Mouse (Mus musculus) megakaryocyte, adult 5-6 weeks (primary cell): ENCODE measurements at regions not wholly inside any gene's neighbourhood (a gene's known extent, or its start where the extent isn't known, plus 50 kb on each side); places are given as distances from the start of the nearest gene placed in this dataset.

Experiments used
- ATAC-seq: 2 replicates; pipeline ENCODE4 v1.8.0; 2016; ENCODE audit warnings: mild to moderate bottlenecking, inconsistent platforms; ENCODE audit not compliant: poor library complexity, severe bottlenecking

DNA sequence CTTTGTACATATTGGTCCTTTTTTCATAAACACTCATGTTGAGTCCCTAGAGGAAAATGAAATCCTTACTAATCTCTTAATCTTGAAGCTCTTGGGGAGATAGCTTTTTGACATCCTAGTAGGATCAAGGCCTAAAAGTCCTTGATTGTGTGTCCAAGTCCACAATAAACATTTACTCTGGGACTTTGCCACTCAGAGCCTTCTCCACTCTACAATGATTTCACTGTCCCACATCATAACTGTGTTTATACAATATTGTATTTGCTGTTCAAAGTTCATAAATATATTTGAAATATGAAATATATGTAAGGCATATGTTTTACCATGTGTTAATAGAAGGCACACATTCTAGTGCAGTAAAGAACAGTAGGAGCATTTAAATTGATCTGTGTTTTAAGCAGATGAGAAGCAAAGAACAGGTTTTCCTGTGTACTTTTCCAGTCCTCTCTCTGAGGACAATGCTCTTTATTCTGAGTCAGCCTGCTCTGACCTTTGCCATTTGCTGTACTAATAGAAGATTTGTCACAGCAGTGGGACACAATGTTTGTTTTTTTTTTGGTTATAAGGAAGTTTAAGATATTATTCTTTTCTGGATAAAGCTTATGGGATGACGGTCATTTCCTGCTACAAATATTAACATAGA is 130.7 kb upstream of the Gprin3 start:
- no peak for ATAC-seq

- no peak for ATAC-seq
These were observed 110.9 kb upstream of the Gprin3 start for GRCm38 (mm10) chr6:59537025-59537424.

GRCm38 (mm10) chr6:59524940-59525265 is 98.8 kb upstream of the Gprin3 start:
- ATAC-seq, result no peak

DNA sequence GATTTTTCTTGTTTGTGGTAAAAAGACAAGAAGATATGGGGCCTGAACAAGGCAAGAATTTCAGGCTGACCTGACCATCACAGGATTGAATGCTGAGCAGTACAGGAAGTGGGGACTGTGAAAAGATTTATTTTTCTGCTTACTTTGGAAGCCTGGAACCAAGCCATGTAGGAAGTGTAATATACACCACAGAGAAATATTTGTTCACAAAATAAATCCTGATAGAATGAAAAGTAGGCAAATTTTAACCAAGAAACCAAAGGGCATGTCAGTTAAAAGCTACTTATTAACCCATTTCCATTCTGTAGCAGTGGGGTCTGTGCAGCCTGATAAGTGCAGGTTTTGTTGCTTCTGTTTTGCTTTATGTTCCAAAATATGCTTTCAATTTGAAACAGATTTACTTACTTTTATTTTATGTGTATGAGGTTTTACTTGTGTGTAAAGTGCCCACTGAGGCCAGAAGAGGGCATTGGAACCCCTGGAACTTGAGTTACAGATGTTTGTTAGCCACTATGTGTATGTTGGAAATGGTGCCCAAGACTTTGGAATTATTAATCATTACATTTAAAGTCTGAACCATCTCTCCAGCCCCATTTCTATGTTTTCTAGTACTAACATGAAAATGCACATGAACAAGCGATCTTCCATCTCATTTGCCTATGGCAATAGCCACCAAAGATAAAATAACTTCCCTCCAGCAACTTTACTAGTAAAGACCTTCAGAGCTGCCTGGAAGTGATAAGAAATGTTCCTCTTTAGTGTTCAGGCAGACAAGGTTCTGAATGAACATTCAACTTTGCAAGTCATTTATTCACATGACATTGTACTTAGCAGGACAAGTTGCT is 98.2 kb upstream of the Gprin3 start:
- no peak for ATAC-seq

- ATAC-seq, result no peak
These were observed 96.9 kb upstream of the Gprin3 start for GRCm38 (mm10) chr6:59522960-59523359.

DNA sequence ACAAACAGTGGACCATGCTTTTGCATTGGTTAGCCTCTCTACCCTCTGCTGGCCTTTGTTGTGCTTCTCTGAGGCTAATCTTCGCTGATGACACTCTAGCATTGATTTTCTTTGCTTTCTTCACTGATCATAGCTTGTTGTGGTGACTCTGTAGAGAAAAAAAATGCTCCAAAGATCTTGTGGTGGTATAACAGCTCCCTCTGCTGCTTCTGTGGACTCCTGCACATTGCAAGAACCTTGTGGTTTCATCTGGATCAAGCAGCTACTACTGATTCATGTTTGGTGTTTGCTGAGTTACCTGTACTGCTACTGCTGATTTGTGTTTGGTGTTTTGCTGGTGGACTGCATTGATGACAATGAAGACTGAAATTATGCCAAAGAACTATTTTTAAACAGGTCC is 74.7 kb upstream of the Gprin3 start:
- no peak for ATAC-seq

DNA sequence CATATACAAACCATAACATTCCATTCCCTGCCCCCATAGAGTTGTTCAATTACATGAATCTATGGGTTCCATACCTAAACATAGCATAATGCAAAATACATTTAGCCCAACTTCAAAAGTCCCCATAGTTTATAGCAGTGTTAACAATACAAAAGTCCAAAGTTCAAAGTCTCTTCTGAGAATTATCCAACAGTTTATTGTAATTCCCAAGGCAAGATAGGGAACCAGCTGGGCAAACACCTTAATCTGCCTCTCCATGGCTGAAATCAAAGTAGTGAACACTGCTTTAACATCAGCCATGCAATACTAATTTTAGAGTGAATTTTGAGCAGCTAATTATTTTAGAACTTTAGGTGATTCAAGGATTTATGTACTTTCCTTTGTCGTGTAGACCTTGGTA is 72.7 kb upstream of the Gprin3 start:
- ATAC-seq, result no peak

- ATAC-seq, result peak; percentile 82
These were observed 72.0 kb upstream of the Gprin3 start for GRCm38 (mm10) chr6:59498079-59498478.

- no peak for ATAC-seq
These were observed 63.0 kb upstream of the Gprin3 start for GRCm38 (mm10) chr6:59489001-59489575.

GRCm38 (mm10) chr6:59488386-59488785 is 62.3 kb upstream of the Gprin3 start:
- ATAC-seq, result no peak

GRCm38 (mm10) chr6:59484004-59484403 is 57.9 kb upstream of the Gprin3 start:
- peak; percentile 69; the same call in 1 of the 2 replicates for ATAC-seq

DNA sequence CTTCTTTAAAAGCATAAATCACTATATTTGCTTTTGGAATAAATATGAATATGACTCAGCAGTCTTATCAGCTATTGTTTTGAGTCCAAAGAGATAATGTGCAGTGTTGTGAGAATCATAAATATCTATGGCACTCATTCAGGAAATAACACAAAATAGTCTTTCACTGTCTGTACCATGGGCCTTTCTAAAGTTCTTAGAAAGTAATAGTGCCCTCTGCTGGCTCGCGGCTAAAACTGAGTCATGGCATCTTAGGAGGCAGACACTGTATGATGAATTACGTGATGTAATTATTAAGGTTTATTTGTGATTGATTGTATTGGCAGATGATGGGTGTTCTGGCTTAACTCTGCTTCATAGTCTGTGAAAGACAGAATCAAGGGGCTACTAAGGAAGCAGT is 57.5 kb upstream of the Gprin3 start:
- ATAC-seq, result peak; percentile 86
